Mouse (Mus musculus): Measurements from ENCODE around the gene Cdadc1. TPM values are rescaled to one million over a fixed set of nuclear protein-coding genes. Genes with fewer than 3 reads are reported as not detected.
A peak's percentile ranks its signal among the peaks of the same experiment; 100 is the strongest.
"Not testable (repeated sequence)": the region's sequence is repeated elsewhere in the genome, so short reads cannot be mapped to it uniquely, and the experiment has no call there.

Cdadc1 gene
- total RNA-seq, 2 experiments from 2014 or later: 19.3 to 20.3 TPM

DNA sequence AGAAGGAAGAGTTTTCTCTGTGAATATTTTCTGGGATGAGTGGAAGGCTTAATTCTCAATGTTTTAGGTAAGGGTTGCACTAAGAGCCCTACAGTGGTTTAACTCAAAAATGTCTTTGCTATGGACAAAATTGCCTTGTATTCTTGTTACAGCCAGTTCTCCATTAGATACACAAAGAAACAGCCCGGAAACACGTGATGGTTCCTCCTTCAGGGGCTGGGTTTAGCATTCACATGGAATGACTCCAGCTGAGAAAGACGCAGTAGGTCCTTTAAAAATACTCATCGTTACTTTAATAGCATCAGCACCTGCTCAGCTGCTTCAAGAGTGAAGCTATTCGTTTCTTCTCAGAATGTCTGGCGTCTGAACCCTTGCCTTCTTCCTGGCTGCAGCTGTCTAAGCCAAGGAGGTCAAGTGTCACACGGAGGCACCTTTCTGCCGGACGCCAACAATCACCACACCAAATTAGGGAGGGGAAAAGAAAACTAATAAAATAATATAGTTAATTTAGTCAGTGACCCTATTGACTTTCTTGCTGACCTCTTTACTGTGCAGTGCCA is 26.6 kb upstream of the Cdadc1 start:
- DNase-seq: no peak
- intact Hi-C loops (cut with DNase I; ENCODE audit: low total_unique reads): loop anchor here (10.0 kb wide), 1 partner anchor 90 kb away; no protein-coding TSS in a partner anchor

DNA sequence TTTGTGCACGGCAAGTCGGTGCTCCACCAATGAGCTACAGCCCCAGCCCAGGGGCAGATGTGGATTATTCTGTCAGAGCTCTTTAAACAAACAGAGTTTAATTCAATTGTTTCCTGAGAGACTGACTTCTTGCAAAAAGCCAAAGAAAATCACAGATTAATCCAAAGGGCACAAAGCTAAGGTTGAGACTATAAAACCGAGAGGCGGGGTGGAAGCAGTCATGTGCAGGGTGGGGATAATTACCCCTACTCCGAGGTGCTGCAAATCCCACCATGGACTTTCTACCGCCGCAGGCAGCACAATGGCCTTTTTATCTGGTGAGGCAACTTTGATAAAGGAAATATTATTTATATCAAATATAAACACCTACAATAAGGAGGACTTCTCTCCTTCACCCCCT is 19.0 kb upstream of the Cdadc1 start:
- no peak for DNase-seq
- intact Hi-C loops (cut with DNase I; ENCODE audit: low total_unique reads): no loop called here

GRCm38 (mm10) chr14:59614149-59614548 is 16.4 kb upstream of the Cdadc1 start:
- DNase-seq; intact Hi-C loops (cut with DNase I; ENCODE audit: low total_unique reads): not testable (repeated sequence)

- intact Hi-C loops (cut with DNase I; ENCODE audit: low total_unique reads): no loop called here
- DNase-seq: peak; percentile 70
These were observed 15.3 kb upstream of the Cdadc1 start for GRCm38 (mm10) chr14:59612920-59613625.

DNA sequence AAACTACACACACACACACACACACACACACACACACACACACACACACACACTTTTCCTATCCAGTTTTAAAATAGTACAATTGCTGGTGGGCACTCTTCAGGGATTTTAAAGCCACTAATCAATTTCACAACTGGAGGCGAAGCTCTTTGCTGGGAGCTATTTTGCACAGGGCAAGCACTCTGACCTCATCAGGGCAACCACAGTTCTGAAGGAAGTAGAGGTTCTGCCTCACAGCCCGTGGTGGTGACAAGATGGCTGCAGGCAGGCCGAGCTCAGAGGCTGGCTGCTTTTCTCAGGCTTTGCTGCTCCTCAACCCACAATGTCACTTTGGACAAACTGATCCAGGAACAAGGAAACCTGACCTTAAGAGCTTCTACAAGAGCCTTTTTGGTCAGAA is 9.3 kb upstream of the Cdadc1 start:
- intact Hi-C loops (cut with DNase I; ENCODE audit: low total_unique reads): loop anchor here (1.0 to 5.0 kb wide), 2 partner anchors 335 to 407 kb away; no protein-coding TSS in a partner anchor

GRCm38 (mm10) chr14:59605671-59606353 is 8.1 kb upstream of the Cdadc1 start:
- DNase-seq: peak; percentile 65
- intact Hi-C loops (cut with DNase I; ENCODE audit: low total_unique reads): loop anchor here (5.0 kb wide), 1 partner anchor 336 kb away; no protein-coding TSS in a partner anchor

More for the DNA sequence above, 9.3 kb upstream of the Cdadc1 start:
- no peak for DNase-seq

- no peak for DNase-seq
- intact Hi-C loops (cut with DNase I; ENCODE audit: low total_unique reads): no loop called here
These were observed 6.4 kb upstream of the Cdadc1 start for GRCm38 (mm10) chr14:59604002-59604645.

GRCm38 (mm10) chr14:59598260-59598627 is 485 bp upstream of the Cdadc1 start:
- intact Hi-C loops (cut with DNase I; ENCODE audit: low total_unique reads): no loop called here
- no peak for DNase-seq

DNA sequence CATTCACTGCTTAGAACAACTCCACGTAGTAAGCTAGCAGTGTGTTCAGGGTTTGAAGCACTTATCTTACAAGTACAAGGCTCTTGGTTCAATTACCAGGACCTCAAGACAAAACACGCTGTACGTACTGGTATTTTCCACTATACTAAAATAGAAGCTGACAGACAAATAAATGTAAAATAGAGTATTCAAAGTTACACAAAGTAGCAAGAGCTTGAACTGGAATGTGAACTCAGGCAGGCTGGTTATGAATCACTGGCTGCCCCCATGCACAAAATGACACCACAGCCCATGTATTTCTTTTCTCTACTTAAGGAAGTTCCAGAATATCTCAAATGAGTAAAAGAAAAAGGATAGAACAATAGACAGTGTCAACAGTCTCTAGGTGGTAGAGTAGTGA is 2.8 kb downstream of the Cdadc1 start:
- intact Hi-C loops (cut with DNase I; ENCODE audit: low total_unique reads): no loop called here
- no peak for DNase-seq

GRCm38 (mm10) chr14:59592593-59592992 is 5.2 kb downstream of the Cdadc1 start:
- intact Hi-C loops (cut with DNase I; ENCODE audit: low total_unique reads): no loop called here
- DNase-seq: no peak

DNA sequence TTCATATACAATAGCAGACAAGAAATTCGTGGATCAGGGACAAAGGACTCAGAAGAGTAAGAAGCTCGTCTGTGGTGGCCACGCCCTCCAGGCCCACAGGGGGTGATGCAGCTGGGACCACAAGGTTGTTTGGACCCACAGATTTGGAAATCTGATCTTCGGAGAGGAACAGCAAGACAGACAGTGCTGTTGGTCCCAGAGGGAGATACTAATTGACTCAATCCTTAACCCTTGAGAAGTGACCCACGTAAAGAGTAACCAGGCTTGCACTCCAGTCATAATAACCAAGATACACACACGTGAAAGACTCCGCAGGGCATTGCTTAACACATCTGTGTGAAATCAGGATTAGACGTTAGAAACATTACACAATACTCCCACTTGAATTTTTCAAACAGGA is 5.9 kb downstream of the Cdadc1 start:
- intact Hi-C loops (cut with DNase I; ENCODE audit: low total_unique reads): no loop called here
- no peak for DNase-seq

- intact Hi-C loops (cut with DNase I; ENCODE audit: low total_unique reads): no loop called here
- no peak for DNase-seq
These were observed 7.1 kb downstream of the Cdadc1 start for GRCm38 (mm10) chr14:59590614-59591013.

GRCm38 (mm10) chr14:59576385-59576784 is 21.4 kb downstream of the Cdadc1 start:
- intact Hi-C loops (cut with DNase I; ENCODE audit: low total_unique reads): no loop called here
- no peak for DNase-seq

GRCm38 (mm10) chr14:59566756-59567155 is 31.0 kb downstream of the Cdadc1 start:
- no peak for DNase-seq

DNA sequence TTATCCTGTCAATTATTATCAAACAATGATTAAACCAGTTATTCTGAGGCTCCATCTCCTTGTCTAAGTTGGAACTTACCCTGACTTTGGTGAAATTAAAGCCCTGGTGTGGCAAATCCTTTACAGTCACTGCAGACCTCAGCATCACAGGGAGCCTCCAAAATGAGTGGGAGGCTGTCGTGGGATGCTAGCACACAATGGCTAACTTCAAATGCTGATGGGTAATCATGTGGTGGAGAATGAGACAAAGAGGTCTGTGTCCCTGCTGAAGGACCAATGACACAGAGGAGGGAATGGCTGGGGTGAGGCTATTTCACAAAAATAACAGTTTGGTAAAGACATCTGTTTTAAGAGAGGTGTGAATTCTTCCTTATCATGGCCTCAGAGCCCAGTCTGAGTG is 39.9 kb downstream of the Cdadc1 start:
- no peak for DNase-seq
- intact Hi-C loops (cut with DNase I; ENCODE audit: low total_unique reads): loop anchor here (5.0 kb wide), 2 partner anchors 91 to 166 kb away; no protein-coding TSS in a partner anchor

More at GRCm38 (mm10) chr14:59566756-59567155, 31.0 kb downstream of the Cdadc1 start:
- intact Hi-C loops (cut with DNase I; ENCODE audit: low total_unique reads): no loop called here

DNA sequence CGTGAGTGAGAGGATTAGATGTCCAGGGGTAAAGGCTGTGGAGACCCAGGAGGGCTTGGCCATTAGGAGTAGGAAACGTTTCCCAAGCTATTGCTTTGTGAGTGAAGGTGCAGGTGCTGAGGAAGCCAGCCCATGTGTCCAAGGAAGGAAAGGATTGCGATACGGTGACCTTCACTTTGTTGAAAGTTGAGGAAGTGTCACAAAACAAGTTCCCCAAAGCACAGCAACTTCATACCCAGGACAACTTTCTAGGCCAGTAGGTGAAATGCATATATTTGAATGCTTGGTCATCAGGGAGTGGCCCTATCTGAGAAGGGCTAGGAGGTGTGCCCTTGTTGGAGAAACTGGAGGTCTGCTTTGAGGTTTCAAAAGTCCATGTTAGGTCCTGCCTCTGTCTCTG is 40.7 kb downstream of the Cdadc1 start:
- DNase-seq: no peak
- intact Hi-C loops (cut with DNase I; ENCODE audit: low total_unique reads): loop anchor here (5.0 kb wide), 2 partner anchors 90 to 165 kb away; no protein-coding TSS in a partner anchor

DNA sequence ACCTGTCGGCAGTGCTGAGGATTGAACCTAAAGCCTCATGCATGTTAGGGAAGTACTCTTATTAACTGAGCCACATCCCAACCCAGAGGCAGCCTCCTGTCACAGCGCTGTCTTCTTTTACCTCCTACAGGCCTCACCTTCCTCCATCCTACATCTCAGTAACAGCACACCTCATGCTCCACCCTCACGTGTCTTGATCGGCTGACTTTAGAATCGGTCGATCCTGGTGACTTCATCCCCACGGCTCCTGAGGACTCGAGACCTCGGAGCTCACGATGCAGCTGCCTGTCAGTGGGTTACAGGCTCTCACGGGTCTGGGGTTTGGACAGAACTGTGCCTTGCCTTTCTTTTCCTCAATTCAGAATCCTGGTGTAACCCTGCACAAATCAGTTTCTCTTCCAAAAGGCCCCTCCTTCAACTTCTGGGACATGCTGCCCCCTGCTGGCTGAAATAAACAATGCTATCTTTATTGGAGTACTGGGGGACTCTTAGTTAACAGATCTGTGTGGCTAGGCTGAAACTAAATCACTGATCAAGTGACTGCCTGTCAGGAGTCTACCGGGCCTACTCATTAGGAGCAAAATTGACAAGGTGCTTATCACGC is 41.7 kb downstream of the Cdadc1 start:
- intact Hi-C loops (cut with DNase I; ENCODE audit: low total_unique reads): loop anchor here (5.0 kb wide), 2 partner anchors 89 to 164 kb away; no protein-coding TSS in a partner anchor
- peak; percentile 60 for DNase-seq

- no peak for DNase-seq
- intact Hi-C loops (cut with DNase I; ENCODE audit: low total_unique reads): loop anchor here (5.0 kb wide), 2 partner anchors 88 to 163 kb away; no protein-coding TSS in a partner anchor
These were observed 42.7 kb downstream of the Cdadc1 start for GRCm38 (mm10) chr14:59555018-59555417.

DNA sequence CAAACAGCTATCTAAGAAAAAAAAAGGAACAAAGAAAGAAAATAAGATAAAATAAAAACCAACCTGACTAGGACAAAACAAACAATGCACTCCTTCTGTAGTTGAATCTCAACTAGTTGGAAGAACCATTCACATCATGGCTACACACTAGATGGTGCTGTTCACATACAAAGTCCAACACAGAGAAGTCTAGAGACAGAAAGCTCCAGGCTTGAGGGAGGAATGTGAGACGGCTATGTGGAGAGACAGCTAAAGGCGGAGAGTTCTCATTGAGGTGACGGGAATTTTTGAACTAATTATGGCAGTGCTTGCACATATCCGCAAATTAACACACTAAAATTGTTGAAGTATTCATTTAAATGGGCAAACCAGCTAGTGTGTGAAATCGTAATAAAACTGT is 43.7 kb downstream of the Cdadc1 start:
- intact Hi-C loops (cut with DNase I; ENCODE audit: low total_unique reads): no loop called here
- DNase-seq: no peak

All from gastrocnemius, postnatal 14 days (tissue).